Mouse (Mus musculus) heart, adult 2 months (tissue): ENCODE measurements around the gene Rhobtb1.

Experiments used
- CTCF ChIP-seq: fragments of 200-600 bp; IDR thresholded peaks from 2 replicates; pipeline ENCODE4 v1.8.1; 2022; ENCODE audit warnings: antibody characterized with exemption, mild to moderate bottlenecking, moderate library complexity
- EP300 ChIP-seq: fragments of 200-500 bp; IDR thresholded peaks from 2 replicates; pipeline ENCODE4 v1.6.1; 2011; ENCODE audit warnings: low read depth, low read length, control low read depth; ENCODE audit not compliant: insufficient read depth
- POLR2A ChIP-seq: fragments of 200-500 bp; IDR thresholded peaks from 2 replicates; pipeline ENCODE4 v1.6.1; 2011; ENCODE audit warnings: mild to moderate bottlenecking, low read depth, low read length, control low read depth; ENCODE audit not compliant: insufficient read depth

GRCm38 (mm10) chr10:69172412-69172811, 21.2 kb downstream of the Rhobtb1 start:
- TF ChIP-seq CTCF (no peak), EP300 (no peak), POLR2A (no peak)
